Mouse (Mus musculus) midbrain, postnatal 0 days (tissue): Measurements from ENCODE around the gene Lgals12. TPM values are rescaled to one million over a fixed set of nuclear protein-coding genes. Genes with fewer than 3 reads are reported as not detected.

ENCODE experiments used
- ATAC-seq: fragments of 200-750 bp; cut with Nextera tagmentation; 2 replicates; pipeline ENCODE4 v1.8.0; 2017; ENCODE audit warnings: moderate number of reproducible peaks, mild to moderate bottlenecking, moderate TSS enrichment, moderate library complexity; ENCODE audit not compliant: low FRiP score
- DNase-seq: peaks from one replicate; pipeline ENCODE4 v3.0.0-alpha.2; 2015; ENCODE audit warnings: low spot score
- H3K27ac ChIP-seq: fragments of 300-500 bp; sonication (generic); 2 replicates; pipeline ENCODE4 v1.5.1; 2014; ENCODE audit warnings: low read depth, mild to moderate bottlenecking, low read length, mixed read lengths
- H3K27me3 ChIP-seq: fragments of 300-500 bp; sonication (generic); 2 replicates; pipeline ENCODE4 v1.6.1; 2014; ENCODE audit warnings: low read length, control low read depth, mixed read lengths; ENCODE audit not compliant: insufficient read depth
- H3K36me3 ChIP-seq: fragments of 300-500 bp; sonication (generic); 2 replicates; pipeline ENCODE4 v1.6.1; 2014; ENCODE audit warnings: low read length, control low read depth, mixed read lengths; ENCODE audit not compliant: insufficient read depth
- H3K4me1 ChIP-seq: fragments of 300-500 bp; sonication (generic); 2 replicates; pipeline ENCODE4 v1.6.1; 2014; ENCODE audit warnings: mild to moderate bottlenecking, control low read depth, antibody characterized with exemption, low read length, mixed read lengths; ENCODE audit not compliant: insufficient read depth
- H3K4me2 ChIP-seq: fragments of 300-500 bp; sonication (generic); 2 replicates; pipeline ENCODE4 v1.6.1; 2014; ENCODE audit warnings: low read depth, mild to moderate bottlenecking, low read length, mixed read lengths; ENCODE audit not compliant: poor library complexity, severe bottlenecking
- H3K4me3 ChIP-seq: fragments of 300-500 bp; sonication (generic); 2 replicates; pipeline ENCODE4 v1.5.1; 2014; ENCODE audit warnings: low read depth, mild to moderate bottlenecking, low read length, moderate library complexity
- H3K9ac ChIP-seq: fragments of 300-500 bp; sonication (generic); replicated peaks from 2 replicates; pipeline ENCODE4 v1.6.1; 2014; ENCODE audit warnings: mild to moderate bottlenecking, low read length, moderate library complexity, mixed read lengths; ENCODE audit not compliant: poor library complexity, severe bottlenecking
- H3K9me3 ChIP-seq: fragments of 300-500 bp; sonication (generic); 2 replicates; pipeline ENCODE4 v1.6.1; 2016; ENCODE audit warnings: low read length, control low read depth
- CTCF ChIP-seq: IDR thresholded peaks from 2 replicates; pipeline ENCODE4 v1.5.1; 2016; ENCODE audit warnings: antibody characterized with exemption, mild to moderate bottlenecking
- WGBS: fragments of 180-500 bp; shearing (Covaris S2); extraction: QIAGEN DNeasy Blood & Tissue Kit; methylation state at CpG from one replicate; pipeline ENCODE4 v1.1.7; 2014; 5-methylcytosine and 5-hydroxymethylcytosine counted together
- polyA plus RNA-seq: library from polyadenylated mRNA; unstranded; fragments of >200 nt; fragmentation: Nextera tagmentation; extraction: Ambion mirVana; gene quantifications from 2 replicates; pipeline ENCODE4 v1.2.1, GENCODE M21; 2015
- total RNA-seq: library from RNA; depleted of rRNA; stranded (reverse); fragments of >200 nt; gene quantifications from 2 replicates; pipeline ENCODE4 v1.2.3, GENCODE M21; 2014; rRNA removed

Gene Lgals12
- total RNA-seq (0.09 and 0.16 TPM in 2 replicates), polyA plus RNA-seq (0.12 and 0.17 TPM in 2 replicates)

- WGBS, result 6% methylated on average over 15 of the region's 15 CpGs
- H3K36me3 ChIP-seq, result no peaks in the 10 kb centered on the region
- H3K27me3 ChIP-seq, result no peaks in the 10 kb centered on the region
- peak within 1 kb of the TSS; percentile 81 for H3K4me2 ChIP-seq
- 0 out of 2 replicates have a peak within 1 kb of the TSS, but pooled peaks have one; percentile 46 for H3K9ac ChIP-seq
- TF ChIP-seq CTCF, result no peak
- H3K9me3 ChIP-seq, result no peaks in the 10 kb centered on the region
- H3K4me3 ChIP-seq, result peak within 1 kb of the TSS; percentile 36
- DNase-seq (peak; percentile 43), ATAC-seq (peak; percentile 48)
- peaks cover 13% of the 10 kb centered on the region for H3K4me1 ChIP-seq
- peak within 1 kb of the TSS; percentile 38 for H3K27ac ChIP-seq
These were observed at the start of gene Lgals12 for GRCm38 (mm10) chr19:7606801-7607689. Gene Lgals12, minus strand, starts transcription at chr19:7607193.

- no peaks in the 10 kb centered on the region for H3K9me3 ChIP-seq
- H3K27ac ChIP-seq, result no peak overlapping the region
- H3K36me3 ChIP-seq, result no peaks in the 10 kb centered on the region
- H3K27me3 ChIP-seq, result no peaks in the 10 kb centered on the region
- H3K4me2 ChIP-seq, result no peak overlapping the region
- H3K4me1 ChIP-seq, result no peaks in the 10 kb centered on the region
- no peak for TF ChIP-seq CTCF
- 86% methylated on average over 8 of the region's 8 CpGs for WGBS
- H3K4me3 ChIP-seq, result no peak overlapping the region
- DNase-seq (no peak), ATAC-seq (no peak)
- no peak overlapping the region for H3K9ac ChIP-seq
These were observed 42.1 kb upstream of the Lgals12 start for GRCm38 (mm10) chr19:7648913-7649666.

- H3K9me3 ChIP-seq, result no peaks in the 10 kb centered on the region
- no peak overlapping the region for H3K27ac ChIP-seq
- no peaks in the 10 kb centered on the region for H3K36me3 ChIP-seq
- ATAC-seq, result no peak
- no peak overlapping the region for H3K4me2 ChIP-seq
- WGBS, result 70% methylated on average over 1 of the region's 1 CpGs
- H3K4me1 ChIP-seq, result no peaks in the 10 kb centered on the region
- no peak overlapping the region for H3K4me3 ChIP-seq
- no peak for TF ChIP-seq CTCF
- no peak for DNase-seq
- H3K9ac ChIP-seq, result no peak overlapping the region
- H3K27me3 ChIP-seq, result no peaks in the 10 kb centered on the region
These were observed 26.8 kb upstream of the Lgals12 start for GRCm38 (mm10) chr19:7633786-7634185.

GRCm38 (mm10) chr19:7633021-7633420 is 26.0 kb upstream of the Lgals12 start:
- no peaks in the 10 kb centered on the region for H3K4me1 ChIP-seq
- H3K9ac ChIP-seq, result no peak overlapping the region
- H3K4me2 ChIP-seq, result no peak overlapping the region
- no peak overlapping the region for H3K27ac ChIP-seq
- ATAC-seq, result no peak
- no peaks in the 10 kb centered on the region for H3K27me3 ChIP-seq
- no peaks in the 10 kb centered on the region for H3K9me3 ChIP-seq
- no peak for DNase-seq
- no peak overlapping the region for H3K4me3 ChIP-seq
- TF ChIP-seq CTCF, result no peak
- no peaks in the 10 kb centered on the region for H3K36me3 ChIP-seq

GRCm38 (mm10) chr19:7617696-7618095 is 10.7 kb upstream of the Lgals12 start:
- peak; percentile 91 for TF ChIP-seq CTCF
- Histone ChIP-seq H3K27me3 (no peaks in the 10 kb centered on the region), H3K27ac (no peak overlapping the region), H3K36me3 (no peaks in the 10 kb centered on the region), H3K9me3 (no peaks in the 10 kb centered on the region), H3K4me3 (no peak overlapping the region), H3K4me2 (no peak overlapping the region), H3K9ac (no peak overlapping the region), H3K4me1 (no peaks in the 10 kb centered on the region)
- 47% methylated on average over 7 of the region's 7 CpGs for WGBS
- ATAC-seq, result no peak
- DNase-seq, result peak; percentile 87

- ATAC-seq (no peak), DNase-seq (no peak)
- H3K9me3 ChIP-seq, result no peaks in the 10 kb centered on the region
- H3K27me3 ChIP-seq, result no peaks in the 10 kb centered on the region
- H3K4me1 ChIP-seq, result no peaks in the 10 kb centered on the region
- H3K4me3 ChIP-seq, result no peak overlapping the region
- WGBS, result 67% methylated on average over 3 of the region's 3 CpGs
- no peak for TF ChIP-seq CTCF
- no peak overlapping the region for H3K27ac ChIP-seq
- H3K36me3 ChIP-seq, result no peaks in the 10 kb centered on the region
- no peak overlapping the region for H3K9ac ChIP-seq
- no peak overlapping the region for H3K4me2 ChIP-seq
These were observed 10.1 kb upstream of the Lgals12 start for GRCm38 (mm10) chr19:7617085-7617484.
